Mouse (Mus musculus) retina, adult 2 months (tissue): ENCODE measurements around the gene Adamtsl1.

Experiments
- DNase-seq: peaks from one replicate; pipeline ENCODE4 v3.0.0-alpha.2; 2012; ENCODE audit warnings: low read depth, low spot score

Gene Adamtsl1

GRCm38 (mm10) chr4:86396672-86397288 lies 882.8 kb downstream of the Adamtsl1 start:
- DNase-seq: no peak

- DNase-seq: no peak
Measured at GRCm38 (mm10) chr4:86397470-86397869, 883.5 kb downstream of the Adamtsl1 start.

GRCm38 (mm10) chr4:86401116-86401515 lies 887.1 kb downstream of the Adamtsl1 start:
- DNase-seq: no peak

GRCm38 (mm10) chr4:86406501-86407199 lies 892.7 kb downstream of the Adamtsl1 start:
- no peak for DNase-seq

- no peak for DNase-seq
Measured at GRCm38 (mm10) chr4:86407200-86407527, 893.2 kb downstream of the Adamtsl1 start.

- DNase-seq: no peak
Measured at GRCm38 (mm10) chr4:86408421-86408820, 894.4 kb downstream of the Adamtsl1 start.

GRCm38 (mm10) chr4:86410946-86411345 lies 897.0 kb downstream of the Adamtsl1 start:
- no peak for DNase-seq

- no peak for DNase-seq
Measured at GRCm38 (mm10) chr4:86413388-86413787, 899.4 kb downstream of the Adamtsl1 start.

- no peak for DNase-seq
Measured at GRCm38 (mm10) chr4:86416401-86417025, 902.5 kb downstream of the Adamtsl1 start.

GRCm38 (mm10) chr4:86422586-86422985 lies 908.6 kb downstream of the Adamtsl1 start:
- no peak for DNase-seq

- DNase-seq: no peak
Measured at GRCm38 (mm10) chr4:86425581-86425980, 911.6 kb downstream of the Adamtsl1 start.

GRCm38 (mm10) chr4:86426549-86426948 lies 912.6 kb downstream of the Adamtsl1 start:
- DNase-seq: no peak

GRCm38 (mm10) chr4:86427312-86427711 lies 913.3 kb downstream of the Adamtsl1 start:
- no peak for DNase-seq

- no peak for DNase-seq
Measured at GRCm38 (mm10) chr4:86428091-86428745, 914.2 kb downstream of the Adamtsl1 start.

GRCm38 (mm10) chr4:86435631-86436030 lies 921.7 kb downstream of the Adamtsl1 start:
- DNase-seq: no peak

GRCm38 (mm10) chr4:86436336-86436735 lies 922.4 kb downstream of the Adamtsl1 start:
- no peak for DNase-seq

GRCm38 (mm10) chr4:86450468-86450867 lies 936.5 kb downstream of the Adamtsl1 start:
- DNase-seq: no peak

- DNase-seq: no peak
Measured at GRCm38 (mm10) chr4:86464808-86465207, 950.8 kb downstream of the Adamtsl1 start.
